Mouse (Mus musculus) ovary, postnatal 14 days (tissue): ENCODE data around the gene C530008M17Rik.

ENCODE experiments used
- DNase-seq: peaks from one replicate; pipeline ENCODE4 v3.0.0; 2022; ENCODE audit warnings: low spot score

The C530008M17Rik gene

GRCm38 (mm10) chr5:76656212-76656611 lies at the start of gene C530008M17Rik:
TSS of gene C530008M17Rik (plus strand) at chr5:76656512.
- no peak for DNase-seq

GRCm38 (mm10) chr5:76609702-76610370 lies 46.5 kb upstream of the C530008M17Rik start:
- no peak for DNase-seq

GRCm38 (mm10) chr5:76612867-76613499 lies 43.3 kb upstream of the C530008M17Rik start:
- no peak for DNase-seq

- no peak for DNase-seq
Measured at GRCm38 (mm10) chr5:76615276-76615675, 41.0 kb upstream of the C530008M17Rik start.

- no peak for DNase-seq
Measured at GRCm38 (mm10) chr5:76616196-76616747, 40.0 kb upstream of the C530008M17Rik start.

- no peak for DNase-seq
Measured at GRCm38 (mm10) chr5:76618750-76619149, 37.6 kb upstream of the C530008M17Rik start.

- DNase-seq, result no peak
Measured at GRCm38 (mm10) chr5:76623759-76624158, 32.6 kb upstream of the C530008M17Rik start.

- no peak for DNase-seq
Measured at GRCm38 (mm10) chr5:76627770-76628169, 28.5 kb upstream of the C530008M17Rik start.

- DNase-seq, result no peak
Measured at GRCm38 (mm10) chr5:76634012-76634411, 22.3 kb upstream of the C530008M17Rik start.

GRCm38 (mm10) chr5:76635592-76635991 lies 20.7 kb upstream of the C530008M17Rik start:
- no peak for DNase-seq

- no peak for DNase-seq
Measured at GRCm38 (mm10) chr5:76642076-76642475, 14.2 kb upstream of the C530008M17Rik start.

GRCm38 (mm10) chr5:76644234-76644633 lies 12.1 kb upstream of the C530008M17Rik start:
- no peak for DNase-seq

- no peak for DNase-seq
Measured at GRCm38 (mm10) chr5:76645091-76645868, 11.0 kb upstream of the C530008M17Rik start.

- DNase-seq, result no peak
Measured at GRCm38 (mm10) chr5:76649897-76650296, 6.4 kb upstream of the C530008M17Rik start.

GRCm38 (mm10) chr5:76651151-76651725 lies 5.1 kb upstream of the C530008M17Rik start:
- no peak for DNase-seq

GRCm38 (mm10) chr5:76657245-76658083 lies 1.2 kb downstream of the C530008M17Rik start:
- DNase-seq, result peak; percentile 46

GRCm38 (mm10) chr5:76658084-76658934 lies 2.0 kb downstream of the C530008M17Rik start:
- peak; percentile 9 for DNase-seq

GRCm38 (mm10) chr5:76659958-76660635 lies 3.8 kb downstream of the C530008M17Rik start:
- no peak for DNase-seq

GRCm38 (mm10) chr5:76661310-76661709 lies 5.0 kb downstream of the C530008M17Rik start:
- no peak for DNase-seq

- DNase-seq, result no peak
Measured at GRCm38 (mm10) chr5:76664936-76665335, 8.6 kb downstream of the C530008M17Rik start.
